Mouse (Mus musculus): ENCODE data around the gene Itpr2. TPM values are rescaled to one million over a fixed set of nuclear protein-coding genes. Genes with fewer than 3 reads are reported as not detected.

Itpr2 gene
- polyA plus RNA-seq, 1 experiment from 2014 or later, result 8.2 TPM

- Histone ChIP-seq H3K4me3 (ENCODE audit: inconsistent target) (no peak overlapping the region), H3K36me3 (ENCODE audit: inconsistent target) (no peaks in the 10 kb centered on the region), H3K79me2 (ENCODE audit: inconsistent target) (no peaks in the 10 kb centered on the region), H3K27ac (peak overlapping the region; percentile 41)
- WGBS (ENCODE audit: missing documents), result 41% methylated on average over 8 of the region's 9 CpGs
Observed at GRCm38 (mm10) chr6:146230373-146230788, 271.6 kb downstream of the Itpr2 start.

DNA sequence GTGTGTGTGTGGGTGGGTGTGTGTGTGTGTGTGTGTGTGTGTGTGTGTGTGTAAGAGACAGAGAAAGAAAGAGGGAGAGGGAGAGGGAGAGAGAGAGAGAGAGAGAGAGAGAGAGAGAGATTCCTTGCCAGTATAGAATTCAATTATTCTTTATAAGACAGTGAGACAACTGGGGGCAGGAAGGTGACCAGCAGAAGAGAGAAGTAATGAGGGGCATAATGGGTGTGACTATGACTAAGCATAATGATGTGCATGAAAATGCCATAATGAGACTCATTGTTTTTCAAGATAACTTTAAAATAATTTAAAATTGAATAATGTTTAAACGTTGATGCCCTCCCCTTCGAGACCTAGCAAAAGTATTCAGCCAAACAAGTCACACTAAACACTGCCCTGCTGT lies 272.1 kb downstream of the Itpr2 start:
- no peaks in the 10 kb centered on the region for H3K79me2 ChIP-seq (ENCODE audit: inconsistent target)
- H3K27ac ChIP-seq, result peak overlapping the region; percentile 41
- no peaks in the 10 kb centered on the region for H3K36me3 ChIP-seq (ENCODE audit: inconsistent target)
- WGBS (ENCODE audit: missing documents), result 18% methylated on average over 2 of the region's 2 CpGs
- no peak overlapping the region for H3K4me3 ChIP-seq (ENCODE audit: inconsistent target)

DNA sequence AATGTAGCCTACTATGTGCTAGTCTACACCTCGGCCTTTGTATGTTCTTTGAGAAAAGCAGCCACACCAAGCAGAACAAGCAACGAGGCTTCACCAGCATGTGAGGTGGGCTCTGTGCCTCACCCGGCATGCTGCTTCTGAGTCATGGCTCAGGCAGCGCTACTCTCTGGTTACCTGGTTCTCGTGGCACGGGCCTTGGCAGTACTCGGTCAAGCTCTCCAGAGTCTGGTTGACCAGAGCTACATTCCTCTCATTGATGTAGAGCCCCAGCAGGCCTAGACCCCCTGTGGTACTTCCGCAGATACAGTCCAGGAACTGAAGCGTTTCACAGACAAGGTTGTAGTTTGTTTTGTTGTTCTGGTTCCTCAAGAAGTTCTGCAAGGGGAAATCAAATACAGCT lies 272.5 kb downstream of the Itpr2 start:
- Histone ChIP-seq H3K4me3 (ENCODE audit: inconsistent target) (no peak overlapping the region), H3K36me3 (ENCODE audit: inconsistent target) (no peaks in the 10 kb centered on the region), H3K27ac (peak overlapping the region; percentile 41; the same call in 1 of the 2 replicates), H3K79me2 (ENCODE audit: inconsistent target) (no peaks in the 10 kb centered on the region)
- WGBS (ENCODE audit: missing documents), result 84% methylated on average over 9 of the region's 9 CpGs

- H3K36me3 ChIP-seq (ENCODE audit: inconsistent target), result no peaks in the 10 kb centered on the region
Observed at GRCm38 (mm10) chr6:146228048-146228447, 274.0 kb downstream of the Itpr2 start.

DNA sequence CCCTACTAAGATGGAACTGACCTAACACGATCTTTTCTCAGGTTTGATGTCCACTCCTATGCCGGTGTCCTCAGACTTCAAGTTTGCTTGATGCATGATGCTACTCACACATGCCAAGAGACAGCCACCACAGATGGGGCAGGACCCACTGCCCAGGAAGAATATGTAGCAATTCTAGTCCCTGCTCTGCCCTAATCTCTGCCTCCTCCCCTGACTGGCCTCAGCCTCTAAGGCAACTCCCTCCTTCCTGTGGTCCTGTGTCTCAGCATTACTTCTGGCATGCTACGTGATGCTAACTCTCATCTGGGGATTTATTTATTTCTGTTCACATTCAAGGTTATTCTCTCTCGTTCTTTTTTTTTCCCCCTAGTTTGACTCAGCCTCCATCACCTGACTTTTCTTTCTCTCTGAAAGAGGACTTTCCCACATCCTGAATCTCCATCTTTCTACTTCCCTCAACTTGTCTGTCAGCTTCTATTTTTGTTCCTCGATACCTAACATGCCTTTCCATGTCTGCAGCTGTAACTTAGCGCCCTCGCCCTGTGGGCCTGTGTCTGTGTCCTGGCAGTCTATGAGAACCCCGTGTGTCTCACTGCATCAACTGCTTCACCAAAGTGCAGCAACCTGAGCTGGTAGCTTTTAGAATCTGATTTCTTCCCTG lies 279.5 kb downstream of the Itpr2 start:
- H3K27ac ChIP-seq, result peak overlapping the region; percentile 99
- 8% methylated on average over 8 of the region's 8 CpGs for WGBS (ENCODE audit: missing documents)
- H3K36me3 ChIP-seq (ENCODE audit: inconsistent target), result no peaks in the 10 kb centered on the region
- H3K79me2 ChIP-seq (ENCODE audit: inconsistent target), result no peaks in the 10 kb centered on the region
- no peak overlapping the region for H3K4me3 ChIP-seq (ENCODE audit: inconsistent target)

More at GRCm38 (mm10) chr6:146228048-146228447, 274.0 kb downstream of the Itpr2 start:
- Histone ChIP-seq H3K79me2 (ENCODE audit: inconsistent target) (no peaks in the 10 kb centered on the region), H3K27ac (no peak overlapping the region), H3K4me3 (ENCODE audit: inconsistent target) (no peak overlapping the region)
- WGBS (ENCODE audit: missing documents), result 98% methylated on average over 3 of the region's 3 CpGs

GRCm38 (mm10) chr6:146221371-146222336 lies 280.4 kb downstream of the Itpr2 start:
- WGBS (ENCODE audit: missing documents), result under 1% methylated on average over 23 of the region's 23 CpGs
- H3K79me2 ChIP-seq (ENCODE audit: inconsistent target), result no peaks in the 10 kb centered on the region
- 0 out of 2 replicates have a peak overlapping the region, but pooled peaks have one; percentile 2 for H3K4me3 ChIP-seq (ENCODE audit: inconsistent target)
- H3K27ac ChIP-seq, result peak overlapping the region; percentile 99
- no peaks in the 10 kb centered on the region for H3K36me3 ChIP-seq (ENCODE audit: inconsistent target)

DNA sequence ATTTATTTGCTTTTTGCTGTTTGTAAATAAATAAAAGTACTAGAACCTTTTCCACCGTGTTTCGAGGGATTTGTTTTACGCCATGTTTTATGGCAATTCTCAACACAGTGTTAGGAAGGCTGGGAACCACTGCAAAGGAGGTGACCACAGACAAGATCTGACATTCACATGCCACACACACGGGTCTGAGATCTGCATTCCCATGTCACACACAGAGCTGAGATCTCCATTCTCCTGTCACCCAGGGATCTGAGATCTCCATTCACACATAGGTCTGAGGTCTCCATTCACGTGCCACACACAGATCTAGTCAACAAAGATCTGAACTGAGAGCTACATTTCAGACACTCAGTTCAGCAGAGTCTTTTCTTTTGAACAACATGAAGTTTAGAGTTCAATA lies 282.0 kb downstream of the Itpr2 start:
- H3K27ac ChIP-seq, result peak overlapping the region; percentile 99

GRCm38 (mm10) chr6:146219534-146219933 lies 282.5 kb downstream of the Itpr2 start:
- no peak overlapping the region for H3K4me3 ChIP-seq (ENCODE audit: inconsistent target)
- no peaks in the 10 kb centered on the region for H3K79me2 ChIP-seq (ENCODE audit: inconsistent target)
- H3K36me3 ChIP-seq (ENCODE audit: inconsistent target), result no peaks in the 10 kb centered on the region
- WGBS (ENCODE audit: missing documents), result 97% methylated on average over 12 of the region's 12 CpGs
- H3K27ac ChIP-seq, result peak overlapping the region; percentile 99

More for the DNA sequence above, 282.0 kb downstream of the Itpr2 start:
- no peaks in the 10 kb centered on the region for H3K36me3 ChIP-seq (ENCODE audit: inconsistent target)
- WGBS (ENCODE audit: missing documents), result 96% methylated on average over 5 of the region's 5 CpGs
- H3K4me3 ChIP-seq (ENCODE audit: inconsistent target), result no peak overlapping the region
- H3K79me2 ChIP-seq (ENCODE audit: inconsistent target), result no peaks in the 10 kb centered on the region

- Histone ChIP-seq H3K27ac (no peak overlapping the region), H3K79me2 (ENCODE audit: inconsistent target) (no peaks in the 10 kb centered on the region)
- WGBS (ENCODE audit: missing documents), result 65% methylated on average over 2 of the region's 2 CpGs
Observed at GRCm38 (mm10) chr6:146215302-146215701, 286.7 kb downstream of the Itpr2 start.

DNA sequence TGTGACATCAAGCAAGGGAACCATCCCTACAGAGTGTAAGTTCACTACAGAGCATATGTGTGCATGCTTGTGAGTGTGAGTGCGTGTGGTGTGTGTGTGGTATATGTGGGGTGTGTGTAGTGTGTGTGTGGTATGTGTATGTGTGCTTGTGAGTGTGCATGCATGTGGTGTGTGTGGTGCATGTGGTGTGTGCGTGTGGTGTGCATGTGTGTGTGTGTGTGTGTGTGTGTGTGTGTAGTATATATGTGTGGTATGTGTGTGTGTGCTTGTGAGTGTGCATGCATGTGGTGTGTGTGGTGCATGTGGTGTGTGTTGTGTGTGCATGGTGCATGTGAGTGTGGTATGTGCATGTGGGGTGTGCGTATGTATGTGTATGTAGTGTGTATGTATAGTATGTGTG lies 289.7 kb downstream of the Itpr2 start:
- Histone ChIP-seq H3K79me2 (ENCODE audit: inconsistent target) (no peaks in the 10 kb centered on the region), H3K36me3 (ENCODE audit: inconsistent target) (no peaks in the 10 kb centered on the region), H3K4me3 (ENCODE audit: inconsistent target) (no peak overlapping the region), H3K27ac (no peak overlapping the region)
- WGBS (ENCODE audit: missing documents), result 95% methylated on average over 2 of the region's 3 CpGs

More at GRCm38 (mm10) chr6:146215302-146215701, 286.7 kb downstream of the Itpr2 start:
- Histone ChIP-seq H3K36me3 (ENCODE audit: inconsistent target) (no peaks in the 10 kb centered on the region), H3K4me3 (ENCODE audit: inconsistent target) (no peak overlapping the region)

DNA sequence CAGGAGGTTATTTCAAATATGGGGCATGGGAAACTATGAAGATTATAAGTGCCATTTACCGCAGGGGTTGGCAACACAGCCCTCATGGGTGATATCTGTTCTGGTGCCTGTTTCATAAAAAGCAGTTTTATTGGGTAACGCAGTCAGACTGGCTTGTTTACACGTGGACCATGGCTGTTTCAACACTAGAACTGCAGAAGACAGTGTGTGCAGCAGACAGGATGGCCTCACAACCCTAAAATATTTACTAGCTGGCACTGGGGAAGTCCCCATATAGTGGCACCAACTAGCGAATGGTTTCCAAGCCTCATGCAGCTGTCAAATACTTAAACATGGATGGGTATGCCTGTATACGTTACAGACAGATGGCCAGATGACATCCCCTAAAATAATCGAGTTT lies 290.8 kb downstream of the Itpr2 start:
- Histone ChIP-seq H3K4me3 (ENCODE audit: inconsistent target) (no peak overlapping the region), H3K27ac (no peak overlapping the region; the same call in 1 of the 2 replicates), H3K79me2 (ENCODE audit: inconsistent target) (no peaks in the 10 kb centered on the region), H3K36me3 (ENCODE audit: inconsistent target) (no peaks in the 10 kb centered on the region)
- WGBS (ENCODE audit: missing documents), result 73% methylated on average over 6 of the region's 6 CpGs

DNA sequence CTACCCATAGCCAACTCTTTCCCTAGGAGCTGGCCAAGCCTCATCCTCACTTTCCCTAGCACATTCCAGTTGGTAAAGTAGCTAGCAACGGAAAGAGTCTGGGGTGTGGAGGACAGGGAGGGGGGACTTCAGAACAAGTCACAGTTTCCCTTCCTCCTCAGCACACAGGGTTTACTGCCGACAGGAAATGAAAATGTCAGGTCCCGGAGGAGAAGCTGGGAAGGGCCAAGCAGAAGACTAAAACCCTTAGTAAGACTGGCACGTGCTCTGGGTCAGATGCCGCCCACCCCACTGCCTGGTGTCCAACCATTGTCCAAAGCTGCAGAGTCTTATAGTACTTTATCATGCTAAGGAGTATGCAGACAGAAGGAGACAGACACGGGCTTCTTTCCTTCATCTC lies 293.0 kb downstream of the Itpr2 start:
- 13% methylated on average over 6 of the region's 6 CpGs for WGBS (ENCODE audit: missing documents)

DNA sequence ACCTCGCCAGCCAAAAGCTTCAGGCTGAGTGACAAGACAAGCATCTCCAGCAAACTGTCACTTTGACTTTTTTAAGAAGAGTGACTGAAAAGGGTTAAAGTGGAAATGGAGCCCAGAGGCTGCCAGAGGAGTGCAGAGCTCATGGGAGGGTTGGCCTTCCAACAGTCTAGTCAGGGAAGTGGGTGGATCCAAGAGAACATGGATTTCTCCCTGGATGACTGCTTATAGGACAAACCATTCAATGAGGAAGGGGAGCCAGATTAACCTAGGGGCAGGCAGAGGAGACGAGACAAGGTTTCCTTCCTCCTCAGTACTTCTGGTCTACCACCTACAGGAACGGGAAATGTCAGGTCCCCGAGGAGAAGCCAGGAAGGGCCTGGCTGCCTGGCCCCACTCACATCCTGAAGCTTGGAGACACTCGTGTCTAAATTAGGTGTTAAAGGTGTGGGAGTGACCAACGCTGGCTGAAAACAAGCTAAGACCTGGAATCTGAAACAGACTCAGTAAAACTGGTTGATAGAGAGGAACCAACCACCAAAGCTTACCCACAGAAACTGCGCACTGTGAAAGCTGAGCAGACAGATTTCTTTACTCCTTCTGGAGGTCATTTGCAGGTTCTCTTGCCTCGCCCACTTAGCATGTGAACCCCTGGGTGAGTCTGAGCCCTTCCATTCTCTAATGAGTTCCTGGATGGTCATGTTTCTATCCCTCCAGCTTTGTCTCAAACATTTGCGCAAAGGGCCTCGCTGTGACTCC lies 294.6 kb downstream of the Itpr2 start:
- 67% methylated on average over 9 of the region's 10 CpGs for WGBS (ENCODE audit: missing documents)
- H3K27ac ChIP-seq, result peak overlapping the region; percentile 87
- H3K4me3 ChIP-seq (ENCODE audit: inconsistent target), result no peak overlapping the region
- H3K79me2 ChIP-seq (ENCODE audit: inconsistent target), result no peaks in the 10 kb centered on the region
- H3K36me3 ChIP-seq (ENCODE audit: inconsistent target), result no peaks in the 10 kb centered on the region

More for the DNA sequence above, 293.0 kb downstream of the Itpr2 start:
- Histone ChIP-seq H3K27ac (peak overlapping the region; percentile 87), H3K36me3 (ENCODE audit: inconsistent target) (no peaks in the 10 kb centered on the region), H3K79me2 (ENCODE audit: inconsistent target) (no peaks in the 10 kb centered on the region), H3K4me3 (ENCODE audit: inconsistent target) (no peak overlapping the region)

GRCm38 (mm10) chr6:146205136-146205535 lies 296.9 kb downstream of the Itpr2 start:
- Histone ChIP-seq H3K79me2 (ENCODE audit: inconsistent target) (no peaks in the 10 kb centered on the region), H3K27ac (no peak overlapping the region), H3K4me3 (ENCODE audit: inconsistent target) (no peak overlapping the region), H3K36me3 (ENCODE audit: inconsistent target) (no peaks in the 10 kb centered on the region)
- 80% methylated on average over 2 of the region's 2 CpGs for WGBS (ENCODE audit: missing documents)

All from macrophage (primary cell).